Mouse (Mus musculus) ES-E14 (cell line): Measurements from ENCODE around the gene Asb17. TPM values are rescaled to one million over a fixed set of nuclear protein-coding genes. Genes with fewer than 3 reads are reported as not detected.

Experiments
- DNase-seq: peaks from one replicate; pipeline ENCODE4 v3.0.0-alpha.2; 2013; ENCODE audit warnings: low read depth, low spot score
- H3K27ac ChIP-seq: 2 replicates; pipeline ENCODE4 v1.5.1; 2012; ENCODE audit warnings: low read depth, mild to moderate bottlenecking, low read length, moderate library complexity, mixed read lengths; ENCODE audit not compliant: poor library complexity, insufficient read depth, severe bottlenecking
- H3K36me3 ChIP-seq: 2 replicates; pipeline ENCODE4 v1.6.1; 2012; ENCODE audit warnings: mild to moderate bottlenecking, low read length, moderate library complexity, mixed read lengths; ENCODE audit not compliant: control insufficient read depth, poor library complexity, insufficient read depth, severe bottlenecking
- H3K4me1 ChIP-seq, 2 experiments: fragments of 150-350 bp in 1 of 2; sonication (generic) in 1 of 2; 2 replicates each; pipeline ENCODE4 v1.6.1; 2012; ENCODE audit warnings: low read length in 2 of 2, mild to moderate bottlenecking in 1 of 2, mixed read lengths in 1 of 2; ENCODE audit not compliant: control insufficient read depth in 2 of 2, insufficient read depth in 2 of 2, poor library complexity in 1 of 2
- H3K4me3 ChIP-seq, 2 experiments: fragments of 150-350 bp in 1 of 2; sonication (generic) in 1 of 2; 2 replicates each; pipeline ENCODE4 v1.5.1; 2012; ENCODE audit warnings: low read length in 2 of 2, low read depth in 1 of 2, mild to moderate bottlenecking in 1 of 2, mixed read lengths in 1 of 2; ENCODE audit not compliant: insufficient read depth in 1 of 2, poor library complexity in 1 of 2, severe bottlenecking in 1 of 2
- H3K9ac ChIP-seq: 2 replicates; pipeline ENCODE4 v1.6.1; 2012; ENCODE audit warnings: low read depth, mild to moderate bottlenecking, low read length, mixed read lengths; ENCODE audit not compliant: poor library complexity, insufficient read depth, severe bottlenecking
- H3K9me3 ChIP-seq: fragments of 150-350 bp; sonication (generic); 2 replicates; pipeline ENCODE4 v1.6.1; 2012; ENCODE audit warnings: low read depth, mild to moderate bottlenecking, low read length; ENCODE audit not compliant: control insufficient read depth, insufficient read depth
- CHD2 ChIP-seq: IDR thresholded peaks from 2 replicates; pipeline ENCODE4 v1.6.1; 2014; ENCODE audit warnings: mild to moderate bottlenecking, low read depth, low read length, inconsistent platforms
- HCFC1 ChIP-seq: IDR thresholded peaks from 2 replicates; pipeline ENCODE4 v1.6.1; 2012; ENCODE audit warnings: low read length, inconsistent platforms, borderline replicate concordance; ENCODE audit not compliant: insufficient read depth
- MAFK ChIP-seq: IDR thresholded peaks from 2 replicates; pipeline ENCODE4 v1.6.1; 2014; ENCODE audit warnings: mild to moderate bottlenecking, low read depth, low read length, inconsistent platforms; ENCODE audit not compliant: insufficient read depth
- ZC3H11A ChIP-seq: IDR thresholded peaks from 2 replicates; pipeline ENCODE4 v1.6.1; 2012; ENCODE audit warnings: low read depth, mild to moderate bottlenecking, inconsistent platforms, low read length, borderline replicate concordance
- ZNF384 ChIP-seq: IDR thresholded peaks from 2 replicates; pipeline ENCODE4 v1.6.1; 2012; ENCODE audit warnings: low read depth, low read length, inconsistent platforms
- in situ Hi-C, 2 experiments: fragments of 600-800 bp; cut with MboI; formaldehyde crosslinking; loops; one replicate each; pipeline ENCODE4 v1.15.1; 2025; ENCODE audit warnings: low sequenced_read_pairs in 2 of 2, inconsistent platforms in 1 of 2; ENCODE audit not compliant: unreplicated experiment in 2 of 2
- total RNA-seq: library from RNA; depleted of rRNA; stranded (reverse); fragments of 300-350 nt; gene quantifications from 2 replicates; pipeline ENCODE4 v1.2.3, GENCODE M21; 2012

Gene Asb17
- total RNA-seq, 1 experiment: not detected

- DNase-seq: no peak
- Histone ChIP-seq H3K4me3 (no peak overlapping the region), H3K36me3 (no peaks in the 10 kb centered on the region), H3K9me3 (no peaks in the 10 kb centered on the region), H3K27ac (no peak overlapping the region), H3K4me1 (no peaks in the 10 kb centered on the region; a peak in 1 of 4 replicates), H3K9ac (no peak overlapping the region)
- TF ChIP-seq CHD2 (no peak), ZNF384 (no peak), ZC3H11A (no peak), MAFK (no peak), HCFC1 (no peak)
- in situ Hi-C loops: no loop called here
These were observed 45.3 kb downstream of the Asb17 start for GRCm38 (mm10) chr3:153889188-153889781.

DNA sequence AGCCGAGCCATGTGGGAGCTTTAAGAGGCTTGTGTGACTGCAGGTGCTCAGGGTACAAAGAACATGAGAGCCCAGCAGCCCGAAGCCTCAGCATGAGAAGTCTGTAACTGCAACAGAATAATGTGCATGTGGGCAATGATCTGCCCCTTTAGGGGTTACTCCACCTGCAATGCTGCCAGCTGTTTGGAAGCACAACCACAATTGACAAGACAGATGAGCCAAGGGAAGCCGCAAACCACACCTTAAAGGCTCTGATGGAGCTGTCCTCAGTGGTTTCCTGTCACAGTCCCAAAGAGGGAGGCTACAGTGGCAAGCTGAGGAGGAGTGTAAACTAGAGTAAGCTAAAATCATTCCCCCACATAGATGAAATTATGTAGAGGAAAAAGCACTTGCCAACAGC, 51.4 kb downstream of the Asb17 start:
- no peak for TF ChIP-seq MAFK
- TF ChIP-seq ZNF384: no peak
- no peak for TF ChIP-seq HCFC1
- TF ChIP-seq CHD2: no peak
- TF ChIP-seq ZC3H11A: no peak
- H3K9me3 ChIP-seq: no peaks in the 10 kb centered on the region
- no peak for DNase-seq
- H3K9ac ChIP-seq: no peak overlapping the region
- peaks cover 0 to 2% of the 10 kb centered on the region in 2 experiments; a peak in 1 of 4 replicates for H3K4me1 ChIP-seq
- H3K4me3 ChIP-seq: no peak overlapping the region
- in situ Hi-C loops: no loop called here
- no peaks in the 10 kb centered on the region for H3K36me3 ChIP-seq
- H3K27ac ChIP-seq: no peak overlapping the region

- in situ Hi-C loops: no loop called here
- TF ChIP-seq MAFK: no peak
- no peak for TF ChIP-seq CHD2
- no peak for TF ChIP-seq ZNF384
- no peak for TF ChIP-seq HCFC1
- no peak for TF ChIP-seq ZC3H11A
These were observed 53.2 kb downstream of the Asb17 start for GRCm38 (mm10) chr3:153897216-153897615.

DNA sequence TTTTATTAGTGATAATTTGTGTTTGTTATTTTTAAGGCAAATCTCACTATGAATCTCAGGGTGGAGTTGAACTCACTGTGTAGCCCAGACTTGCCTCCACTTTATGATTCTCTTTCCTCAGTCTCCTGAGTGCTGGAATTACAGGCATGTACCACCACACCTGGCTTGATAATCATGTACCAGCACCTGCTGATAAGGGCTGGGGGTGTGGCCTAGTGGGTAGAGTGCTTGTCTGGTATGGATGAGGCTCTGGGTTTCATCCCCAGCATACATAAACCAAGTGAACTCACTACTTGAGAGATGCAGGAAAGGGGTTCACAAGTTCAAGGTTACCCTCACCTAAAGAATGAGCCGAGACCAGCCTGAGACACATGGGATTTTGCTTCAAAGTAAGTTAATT, 57.9 kb downstream of the Asb17 start:
- in situ Hi-C loops: no loop called here
- TF ChIP-seq MAFK (no peak), ZC3H11A (no peak), CHD2 (no peak), ZNF384 (no peak), HCFC1 (no peak)
- DNase-seq: no peak
- Histone ChIP-seq H3K9ac (no peak overlapping the region), H3K36me3 (peaks cover 4% of the 10 kb centered on the region), H3K9me3 (no peaks in the 10 kb centered on the region), H3K27ac (no peak overlapping the region), H3K4me3 (no peak overlapping the region), H3K4me1 (0 out of 4 replicates have a peak, but pooled peaks cover 0 to 2% of the 10 kb centered on the region in 2 experiments)

More at GRCm38 (mm10) chr3:153897216-153897615, 53.2 kb downstream of the Asb17 start:
- DNase-seq: no peak
- Histone ChIP-seq H3K9me3 (no peaks in the 10 kb centered on the region), H3K27ac (no peak overlapping the region), H3K9ac (no peak overlapping the region), H3K36me3 (no peaks in the 10 kb centered on the region), H3K4me3 (no peak overlapping the region), H3K4me1 (0 out of 4 replicates have a peak, but pooled peaks cover 0 to 2% of the 10 kb centered on the region in 2 experiments)

DNA sequence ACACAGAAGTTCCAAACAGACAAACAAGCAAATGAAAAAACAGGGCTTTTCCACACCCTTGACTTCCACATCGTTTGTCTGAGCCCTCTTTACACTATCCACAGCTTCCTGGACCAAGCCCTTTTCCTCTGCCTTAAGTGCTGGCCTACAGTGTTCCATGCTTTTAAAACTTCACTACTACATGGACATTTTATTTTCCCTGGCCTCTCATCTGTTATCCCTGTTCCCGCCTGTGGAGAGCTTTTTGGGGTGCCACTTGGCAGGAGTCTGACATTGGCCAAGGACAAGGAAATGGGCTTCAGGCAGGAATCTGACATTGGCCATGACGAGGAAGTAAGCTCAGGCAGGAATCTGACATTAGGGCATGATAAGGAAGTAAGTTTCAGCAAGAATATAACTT, 58.6 kb downstream of the Asb17 start:
- H3K9ac ChIP-seq: no peak overlapping the region
- H3K4me3 ChIP-seq: no peak overlapping the region
- no peak for DNase-seq
- no peak for TF ChIP-seq MAFK
- no peak for TF ChIP-seq ZC3H11A
- TF ChIP-seq CHD2: no peak
- TF ChIP-seq HCFC1: no peak
- no peak overlapping the region for H3K27ac ChIP-seq
- H3K4me1 ChIP-seq: no peaks in the 10 kb centered on the region
- no peaks in the 10 kb centered on the region for H3K9me3 ChIP-seq
- H3K36me3 ChIP-seq: peaks cover 7% of the 10 kb centered on the region
- in situ Hi-C loops: no loop called here
